Mouse (Mus musculus): ENCODE results near the gene Rnf123. TPM values are rescaled to one million over a fixed set of nuclear protein-coding genes. Genes with fewer than 3 reads are reported as not detected.

The Rnf123 gene
- polyA plus RNA-seq (2017; shearing (Covaris generic)) = 115 TPM

DNA sequence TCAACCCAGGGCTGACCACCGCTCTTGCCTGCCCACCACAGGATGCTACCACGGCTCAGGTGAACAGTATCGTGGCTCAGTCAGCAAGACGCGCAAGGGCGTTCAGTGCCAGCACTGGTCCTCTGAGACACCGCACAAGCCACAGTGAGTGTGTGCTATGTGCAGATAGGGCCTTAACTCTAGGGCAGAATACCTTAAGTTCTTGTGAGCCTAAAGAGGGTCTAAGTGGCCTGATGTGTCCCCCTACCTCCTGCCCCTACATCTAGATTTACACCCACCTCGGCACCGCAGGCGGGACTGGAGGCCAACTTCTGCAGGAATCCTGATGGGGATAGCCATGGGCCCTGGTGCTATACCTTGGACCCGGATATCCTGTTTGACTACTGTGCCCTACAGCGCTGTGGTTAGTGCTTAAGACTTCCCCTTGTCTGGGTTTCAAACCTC lies at the start of gene Rnf123:
Gene Rnf123 (minus strand): TSS at position 359 of the 444 bp plus-strand sequence.

DNA sequence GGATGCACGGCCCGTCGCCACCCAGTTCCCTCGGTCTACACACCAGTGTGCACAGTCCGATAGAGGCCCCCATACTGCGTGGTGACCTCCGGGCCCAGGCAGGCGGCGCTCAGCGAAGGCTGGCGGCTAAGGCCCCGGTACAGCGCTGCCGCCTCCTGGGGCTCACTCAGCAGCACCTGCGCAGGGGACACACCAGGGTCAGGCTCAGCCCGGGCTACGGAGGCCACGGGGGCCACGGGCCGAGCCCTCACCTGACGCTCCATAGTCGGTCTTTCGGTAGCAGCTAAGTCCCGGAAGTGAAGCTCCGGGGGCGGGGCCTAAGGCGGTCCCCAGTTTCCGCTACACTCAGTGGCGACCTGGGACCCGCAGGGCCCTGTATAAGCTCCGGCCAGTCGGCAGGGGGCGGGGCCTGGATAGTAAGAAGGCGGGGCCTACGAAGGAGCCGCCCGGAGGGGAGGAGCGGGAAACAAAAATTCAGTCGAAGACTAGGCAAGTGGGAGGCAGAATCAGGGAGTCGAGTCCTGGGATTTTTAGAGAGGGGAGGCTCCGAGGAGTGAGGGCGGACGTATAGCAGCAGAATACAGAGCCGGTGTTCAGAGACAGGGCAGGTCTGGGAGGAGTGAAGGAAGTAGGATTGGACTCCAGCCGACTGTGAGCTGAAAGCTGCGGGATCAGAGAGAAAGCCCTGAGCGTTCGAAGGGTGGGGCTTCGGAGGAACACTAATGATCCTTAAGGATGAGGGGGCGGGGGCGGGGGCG lies 11.2 kb upstream of the Rnf123 start, which contains the start of gene Apeh:
Gene Apeh (minus strand): TSS at position 423 of the 758 bp plus-strand sequence.

DNA sequence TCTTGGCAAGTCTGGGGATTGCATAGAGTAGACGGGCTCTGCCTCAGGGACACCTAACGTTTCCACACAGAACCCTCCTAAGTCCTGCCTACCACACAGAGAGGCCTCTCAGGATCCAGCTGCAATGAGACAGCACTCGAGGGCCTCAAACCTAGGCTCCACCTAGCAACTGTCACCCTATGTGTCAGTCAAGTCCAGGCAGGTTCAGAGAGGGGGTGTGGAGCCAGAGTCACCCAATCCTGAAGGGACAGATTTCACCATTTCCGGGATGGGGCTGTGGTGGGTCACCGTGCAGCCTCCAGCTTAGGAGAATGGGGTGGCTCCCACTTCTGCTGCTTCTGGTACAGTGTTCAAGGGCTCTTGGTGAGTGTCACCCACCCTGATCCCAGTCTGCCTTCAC lies 3.0 kb downstream of the Rnf123 start, which contains the start of gene Mst1:
Gene Mst1 (plus strand): TSS at position 269 of the 400 bp plus-strand sequence.

DNA sequence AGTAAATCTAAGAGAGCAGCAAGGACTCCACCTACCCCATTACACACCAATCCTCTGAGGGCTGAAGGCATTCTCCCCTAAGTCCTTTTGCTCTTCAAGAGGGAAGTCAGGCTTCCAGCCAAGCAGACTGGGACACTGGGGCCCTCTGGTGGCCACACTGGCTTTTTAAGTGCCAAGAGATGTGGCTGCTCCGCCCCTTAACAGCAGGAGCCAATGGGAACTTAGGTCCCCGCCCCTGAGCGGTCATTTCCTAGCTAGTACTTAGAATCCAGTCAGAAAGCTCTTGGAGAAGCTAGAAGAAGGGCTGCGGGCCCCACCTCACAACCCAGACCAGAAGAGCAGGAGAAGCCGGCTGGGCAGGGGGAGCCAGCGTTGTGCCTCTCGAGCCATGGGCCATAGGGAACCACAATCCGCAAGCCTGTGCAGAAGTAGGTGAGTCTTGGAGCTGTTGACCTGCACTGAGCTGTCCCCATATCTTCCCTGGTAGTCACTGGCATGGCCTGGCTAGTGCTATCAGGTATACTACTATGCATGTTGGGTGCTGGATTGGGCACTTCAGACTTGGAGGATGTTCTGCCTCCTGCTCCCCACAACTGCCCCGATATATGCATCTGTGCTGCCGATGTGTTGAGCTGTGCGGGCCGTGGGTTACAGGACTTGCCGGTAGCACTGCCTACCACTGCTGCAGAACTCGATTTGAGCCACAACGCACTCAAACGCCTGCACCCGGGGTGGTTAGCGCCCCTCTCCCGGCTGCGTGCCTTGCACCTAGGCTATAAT lies 30.1 kb downstream of the Rnf123 start, which contains the start of gene Amigo3:
Gene Amigo3 (plus strand): TSS at position 275 of the 780 bp plus-strand sequence.

DNA sequence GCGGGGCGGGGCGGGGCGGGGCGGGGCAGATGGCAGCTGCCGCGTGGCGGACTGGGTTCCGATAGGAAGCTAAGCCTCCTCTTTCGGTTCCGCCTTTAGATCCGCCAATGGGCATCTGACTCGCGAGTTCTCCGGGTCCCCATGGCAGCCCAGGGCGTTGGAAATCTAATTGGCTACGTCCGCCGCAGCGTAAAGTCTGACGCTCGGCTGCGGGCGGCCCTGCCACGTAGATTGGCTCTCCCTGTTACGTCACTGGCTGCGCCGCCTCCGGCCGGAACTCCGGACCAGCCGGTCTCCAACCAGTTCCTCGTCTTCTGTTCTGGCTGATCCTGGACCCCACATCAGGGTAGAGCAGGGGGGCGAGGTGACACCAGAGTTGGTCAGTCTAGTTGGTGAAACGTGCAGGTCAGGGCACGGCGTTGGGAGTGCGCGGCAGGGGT lies 34.1 kb downstream of the Rnf123 start, which contains the start of gene Gmppb:
Gene Gmppb (plus strand): TSS at position 227 of the 440 bp plus-strand sequence.

DNA sequence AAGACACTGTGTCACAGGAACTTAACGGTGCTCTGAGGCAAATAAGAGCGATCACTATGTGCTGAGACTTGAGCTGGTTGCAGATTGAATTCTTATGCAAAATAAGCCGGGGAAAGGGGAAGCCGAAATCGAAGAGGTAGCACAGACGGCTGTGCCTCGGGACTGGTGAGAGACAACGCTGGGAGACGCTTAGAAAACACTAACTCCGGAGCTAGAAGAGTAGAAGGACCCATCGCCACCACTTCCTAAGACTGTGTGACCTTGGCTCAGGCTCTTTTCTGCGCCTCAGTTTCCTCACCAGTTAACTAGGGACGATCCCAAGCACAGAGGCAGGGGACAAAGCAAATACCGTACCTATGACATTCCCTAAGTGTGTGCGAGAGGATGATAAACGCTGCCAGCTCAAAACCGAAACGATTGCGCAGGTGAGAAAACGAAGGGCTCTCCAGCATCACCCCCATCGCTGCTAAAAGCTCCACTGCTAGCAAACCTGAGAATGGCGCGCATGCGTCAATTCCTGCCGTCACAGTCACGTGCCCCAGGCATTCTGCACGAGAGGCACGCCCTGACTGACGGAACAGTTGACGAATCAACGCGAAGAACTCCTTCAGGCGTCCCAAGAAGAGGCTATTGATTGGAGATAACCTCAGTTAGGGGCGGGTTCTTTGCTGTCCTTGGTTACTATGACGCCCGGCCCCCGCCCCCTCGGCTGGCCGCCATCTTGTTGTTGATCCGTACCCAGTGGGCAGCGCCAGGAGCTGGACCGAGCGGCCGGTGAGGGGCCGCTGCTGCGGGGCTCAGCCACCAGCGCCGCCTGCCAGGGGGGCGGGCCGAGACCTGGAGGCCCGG lies 81.0 kb downstream of the Rnf123 start, which contains the start of gene Ip6k1:
Gene Ip6k1 (plus strand): TSS at position 580 of the 849 bp plus-strand sequence.

Other genes with a start within 250 kb of the Rnf123 start
- 107 TPM for gene Rbm6, start 210.1 kb downstream of the Rnf123 start, polyA plus RNA-seq (2017; shearing (Covaris generic))
- 18.4 TPM for gene Mon1a, start 195.2 kb downstream of the Rnf123 start, polyA plus RNA-seq (2017; shearing (Covaris generic))
- gene Mst1r, start 176.5 kb downstream of the Rnf123 start, polyA plus RNA-seq (2017; shearing (Covaris generic)) = 0.16 TPM
- not detected for gene Actl11, start 154.9 kb downstream of the Rnf123 start, polyA plus RNA-seq (2017; shearing (Covaris generic))
- 0.57 TPM for gene Camkv, start 147.7 kb downstream of the Rnf123 start, polyA plus RNA-seq (2017; shearing (Covaris generic))
- gene Traip, start 133.2 kb downstream of the Rnf123 start, polyA plus RNA-seq (2017; shearing (Covaris generic)) = 2.4 TPM
- gene Uba7, start 107.8 kb downstream of the Rnf123 start, polyA plus RNA-seq (2017; shearing (Covaris generic)) = 150 TPM
- not detected for gene Gm20661, start 100.3 kb downstream of the Rnf123 start, polyA plus RNA-seq (2017; shearing (Covaris generic))
- 0.88 TPM for gene Inka1, start 97.5 kb downstream of the Rnf123 start, polyA plus RNA-seq (2017; shearing (Covaris generic))
- gene Cdhr4, start 90.8 kb downstream of the Rnf123 start, polyA plus RNA-seq (2017; shearing (Covaris generic)) = not detected
- not detected for gene Gm20662, start 87.0 kb downstream of the Rnf123 start, polyA plus RNA-seq (2017; shearing (Covaris generic))
- 137 TPM for gene Ip6k1, start 80.8 kb downstream of the Rnf123 start, polyA plus RNA-seq (2017; shearing (Covaris generic))
- 21.4 TPM for gene Gmppb, start 34.1 kb downstream of the Rnf123 start, polyA plus RNA-seq (2017; shearing (Covaris generic))
- 1.2 TPM for gene Amigo3, start 30.2 kb downstream of the Rnf123 start, polyA plus RNA-seq (2017; shearing (Covaris generic))
- gene Mst1, start 2.9 kb downstream of the Rnf123 start, polyA plus RNA-seq (2017; shearing (Covaris generic)) = 2.1 TPM
- gene Apeh, start 11.3 kb upstream of the Rnf123 start, polyA plus RNA-seq (2017; shearing (Covaris generic)) = 79.0 TPM
- 0.28 TPM for gene Bsn, start 107.0 kb upstream of the Rnf123 start, polyA plus RNA-seq (2017; shearing (Covaris generic))
- gene Dag1, start 180.6 kb upstream of the Rnf123 start, polyA plus RNA-seq (2017; shearing (Covaris generic)) = 7.6 TPM
- gene Nicn1, start 207.1 kb upstream of the Rnf123 start, polyA plus RNA-seq (2017; shearing (Covaris generic)) = 2.5 TPM
- gene Amt, start 213.5 kb upstream of the Rnf123 start, polyA plus RNA-seq (2017; shearing (Covaris generic)) = not detected
- 404 TPM for gene Rhoa, start 222.8 kb upstream of the Rnf123 start, polyA plus RNA-seq (2017; shearing (Covaris generic))
- 4.3 TPM for gene Tcta, start 222.8 kb upstream of the Rnf123 start, polyA plus RNA-seq (2017; shearing (Covaris generic))

All from effector memory CD4-positive, alpha-beta T cell, adult 7 months (primary cell).